Mouse (Mus musculus): Measurements from ENCODE around the gene Msln. TPM values are rescaled to one million over a fixed set of nuclear protein-coding genes. Genes with fewer than 3 reads are reported as not detected.
A peak's percentile ranks its signal among the peaks of the same experiment; 100 is the strongest.

Msln gene
- polyA plus RNA-seq, 1 experiment from 2014 or later, result 1.8 TPM

GRCm38 (mm10) chr17:25727265-25728008, 26.7 kb downstream of the Msln start, which contains the start of the genes Chtf18 and Rpusd1:
Gene Chtf18, minus strand, starts transcription at chr17:25727419.
Gene Rpusd1, plus strand, starts transcription at chr17:25727670.
- Histone ChIP-seq H3K9me3 (ENCODE audit: low read depth, low read length) (no peaks in the 10 kb centered on the region), H3K4me3 (ENCODE audit: low read depth, low read length) (peak within 1 kb of the TSS; percentile 69), H3K27ac (ENCODE audit: low read depth) (no peak within 1 kb of the TSS), H3K9ac (peak within 1 kb of the TSS; percentile 90), H3K4me1 (ENCODE audit: insufficient read depth) (peaks cover 11% of the 10 kb centered on the region; the same call in 1 of the 2 replicates), H3K36me3 (ENCODE audit: insufficient read depth) (peaks cover 42% of the 10 kb centered on the region), H3K4me2 (peak within 1 kb of the TSS; percentile 95), H3K27me3 (ENCODE audit: insufficient read depth, low read length) (no peaks in the 10 kb centered on the region)
- WGBS, result under 1% methylated on average over 37 of the region's 37 CpGs
- ATAC-seq (ENCODE audit: insufficient read depth) (peak; percentile 98), DNase-seq (peak; percentile 100)
- TF ChIP-seq CTCF (IDR thresholded peaks at IDR 0.05; ENCODE audit: low read depth), result no peak

DNA sequence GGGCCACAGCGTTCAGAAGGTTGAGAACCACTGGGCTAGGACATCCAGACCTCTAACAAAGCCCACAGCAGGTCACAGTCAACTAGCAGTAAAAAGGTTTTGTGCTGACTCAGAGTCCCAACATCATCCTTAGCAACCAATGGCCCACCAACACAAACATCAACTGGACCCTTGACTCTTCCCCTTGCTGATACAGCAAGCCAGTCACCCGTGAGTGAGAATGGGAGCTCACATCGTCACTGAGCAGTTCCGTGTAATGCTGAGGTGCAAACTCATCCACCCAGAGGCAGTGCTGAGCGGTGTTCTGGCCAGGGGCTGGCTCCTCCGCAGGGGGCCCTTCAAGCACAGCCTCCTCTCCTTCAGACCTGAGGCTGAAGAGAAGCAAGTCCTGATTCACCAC, 28.9 kb downstream of the Msln start:
- no peak overlapping the region for H3K9ac ChIP-seq

DNA sequence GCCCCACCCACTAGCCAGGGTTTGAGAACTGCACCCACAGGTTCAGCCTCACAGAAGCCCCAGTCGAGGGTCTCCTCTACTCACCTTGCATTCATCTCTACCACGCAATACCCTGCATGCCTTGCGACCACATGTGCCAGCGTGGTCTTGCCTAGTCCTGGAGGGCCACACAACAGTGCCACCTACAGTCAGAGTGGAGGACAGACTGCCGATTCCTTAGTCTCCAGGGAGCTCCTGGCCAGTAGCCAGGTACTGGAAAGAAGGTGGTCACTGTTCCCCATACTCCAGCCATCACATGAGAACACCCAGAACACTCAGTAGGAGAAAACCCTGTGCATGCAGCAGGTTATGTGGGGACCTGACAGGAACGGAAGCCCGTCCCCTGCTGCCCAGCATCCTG, 30.3 kb downstream of the Msln start:
- DNase-seq, result peak; percentile 39
- ATAC-seq (ENCODE audit: insufficient read depth), result no peak
- no peaks in the 10 kb centered on the region for H3K27me3 ChIP-seq (ENCODE audit: insufficient read depth, low read length)
- peaks cover 11% of the 10 kb centered on the region; the same call in 1 of the 2 replicates for H3K4me1 ChIP-seq (ENCODE audit: insufficient read depth)
- no peak overlapping the region for H3K9ac ChIP-seq
- TF ChIP-seq CTCF (IDR thresholded peaks at IDR 0.05; ENCODE audit: low read depth), result peak; percentile 48
- H3K9me3 ChIP-seq (ENCODE audit: low read depth, low read length), result no peaks in the 10 kb centered on the region
- H3K27ac ChIP-seq (ENCODE audit: low read depth), result no peak overlapping the region
- H3K4me3 ChIP-seq (ENCODE audit: low read depth, low read length), result no peak overlapping the region
- no peak overlapping the region for H3K4me2 ChIP-seq
- WGBS, result 78% methylated on average over 7 of the region's 7 CpGs
- peaks cover 62% of the 10 kb centered on the region for H3K36me3 ChIP-seq (ENCODE audit: insufficient read depth)

More for the DNA sequence above, 28.9 kb downstream of the Msln start:
- Histone ChIP-seq H3K4me1 (ENCODE audit: insufficient read depth) (peaks cover 11% of the 10 kb centered on the region; the same call in 1 of the 2 replicates), H3K4me3 (ENCODE audit: low read depth, low read length) (no peak overlapping the region; the same call in 1 of the 2 replicates), H3K27ac (ENCODE audit: low read depth) (no peak overlapping the region), H3K36me3 (ENCODE audit: insufficient read depth) (peaks cover 51% of the 10 kb centered on the region), H3K27me3 (ENCODE audit: insufficient read depth, low read length) (no peaks in the 10 kb centered on the region), H3K4me2 (no peak overlapping the region), H3K9me3 (ENCODE audit: low read depth, low read length) (no peaks in the 10 kb centered on the region)
- WGBS, result 84% methylated on average over 6 of the region's 6 CpGs
- DNase-seq, result no peak
- no peak for ATAC-seq (ENCODE audit: insufficient read depth)
- no peak for TF ChIP-seq CTCF (IDR thresholded peaks at IDR 0.05; ENCODE audit: low read depth)

DNA sequence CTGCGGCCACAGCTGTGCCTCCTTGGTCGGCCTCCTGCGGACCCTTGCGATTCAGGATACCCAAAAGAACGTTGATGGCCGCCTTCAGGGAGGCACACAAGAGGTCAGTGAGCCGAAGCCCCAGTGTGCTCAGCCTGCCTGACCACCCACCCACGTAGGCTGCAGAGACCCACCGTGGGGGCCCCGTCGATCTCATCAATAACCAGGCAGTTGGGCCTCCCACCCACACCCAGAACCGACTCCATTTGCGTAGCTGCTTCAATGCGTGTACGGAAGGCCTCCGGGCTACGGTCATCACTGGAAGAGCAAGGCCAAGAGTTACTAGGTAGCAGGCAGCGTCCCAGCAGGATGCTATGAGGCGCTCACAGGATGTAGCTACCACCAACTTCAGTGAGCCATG, 30.7 kb downstream of the Msln start:
- Histone ChIP-seq H3K4me3 (ENCODE audit: low read depth, low read length) (no peak overlapping the region), H3K4me1 (ENCODE audit: insufficient read depth) (peaks cover 11% of the 10 kb centered on the region; the same call in 1 of the 2 replicates), H3K4me2 (no peak overlapping the region), H3K36me3 (ENCODE audit: insufficient read depth) (peaks cover 63% of the 10 kb centered on the region), H3K27me3 (ENCODE audit: insufficient read depth, low read length) (no peaks in the 10 kb centered on the region), H3K9ac (no peak overlapping the region), H3K9me3 (ENCODE audit: low read depth, low read length) (no peaks in the 10 kb centered on the region), H3K27ac (ENCODE audit: low read depth) (no peak overlapping the region)
- DNase-seq, result no peak
- no peak for ATAC-seq (ENCODE audit: insufficient read depth)
- TF ChIP-seq CTCF (IDR thresholded peaks at IDR 0.05; ENCODE audit: low read depth), result no peak
- WGBS, result 94% methylated on average over 19 of the region's 19 CpGs

DNA sequence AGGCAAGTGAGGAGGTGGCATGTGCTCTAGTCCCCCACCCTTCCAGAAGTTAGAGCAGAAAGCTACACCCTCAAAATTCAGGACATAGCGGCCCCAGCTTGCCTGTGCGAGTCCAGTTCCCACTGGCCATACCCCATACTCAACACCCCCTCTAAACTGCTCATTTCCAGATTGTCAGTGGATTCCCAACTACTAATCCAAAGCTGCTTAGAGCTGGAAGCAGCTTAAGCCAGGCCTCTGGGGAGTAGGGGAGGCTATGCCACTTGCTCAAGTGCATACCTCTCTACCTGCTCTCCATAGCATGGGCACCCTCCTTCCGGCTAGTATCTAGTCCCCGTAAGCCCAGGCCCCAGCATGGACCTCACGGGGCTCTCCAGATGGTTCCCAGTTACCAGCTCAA, 32.7 kb downstream of the Msln start:
- ATAC-seq (ENCODE audit: insufficient read depth), result no peak
- H3K9me3 ChIP-seq (ENCODE audit: low read depth, low read length), result no peaks in the 10 kb centered on the region
- no peak overlapping the region for H3K4me2 ChIP-seq
- H3K36me3 ChIP-seq (ENCODE audit: insufficient read depth), result peaks cover 62% of the 10 kb centered on the region
- no peak overlapping the region for H3K27ac ChIP-seq (ENCODE audit: low read depth)
- 95% methylated on average over 5 of the region's 5 CpGs for WGBS
- H3K9ac ChIP-seq, result no peak overlapping the region
- 0 out of 2 replicates have a peak, but pooled peaks cover 6% of the 10 kb centered on the region for H3K4me1 ChIP-seq (ENCODE audit: insufficient read depth)
- TF ChIP-seq CTCF (IDR thresholded peaks at IDR 0.05; ENCODE audit: low read depth), result no peak
- H3K27me3 ChIP-seq (ENCODE audit: insufficient read depth, low read length), result peaks cover 18% of the 10 kb centered on the region
- H3K4me3 ChIP-seq (ENCODE audit: low read depth, low read length), result no peak overlapping the region
- no peak for DNase-seq

- Histone ChIP-seq H3K27me3 (ENCODE audit: insufficient read depth, low read length) (peaks cover 24% of the 10 kb centered on the region), H3K9ac (peak overlapping the region; percentile 41; the same call in 1 of the 2 replicates)
- ATAC-seq (ENCODE audit: insufficient read depth), result peak; percentile 14; the same call in 1 of the 2 replicates
These were observed 36.5 kb downstream of the Msln start for GRCm38 (mm10) chr17:25717691-25718090.

More at GRCm38 (mm10) chr17:25717691-25718090, 36.5 kb downstream of the Msln start:
- 7% methylated on average over 6 of the region's 6 CpGs for WGBS
- TF ChIP-seq CTCF (IDR thresholded peaks at IDR 0.05; ENCODE audit: low read depth), result no peak
- Histone ChIP-seq H3K36me3 (ENCODE audit: insufficient read depth) (peaks cover 40% of the 10 kb centered on the region), H3K4me3 (ENCODE audit: low read depth, low read length) (peak overlapping the region; percentile 37), H3K4me1 (ENCODE audit: insufficient read depth) (0 out of 2 replicates have a peak, but pooled peaks cover 2% of the 10 kb centered on the region), H3K9me3 (ENCODE audit: low read depth, low read length) (no peaks in the 10 kb centered on the region), H3K4me2 (peak overlapping the region; percentile 72), H3K27ac (ENCODE audit: low read depth) (no peak overlapping the region)
- peak; percentile 8 for DNase-seq
